Mouse (Mus musculus) myocyte (in vitro differentiated cells): ENCODE data around the gene Npy. TPM values are rescaled to one million over a fixed set of nuclear protein-coding genes. Genes with fewer than 3 reads are reported as not detected.

ENCODE experiments used
- H3K27me3 ChIP-seq: one replicate; pipeline ENCODE4 v1.6.1; 2011; ENCODE audit not compliant: control insufficient read depth, insufficient read depth, insufficient read length
- H3K36me3 ChIP-seq: one replicate; pipeline ENCODE4 v1.6.1; 2011; ENCODE audit not compliant: control insufficient read depth, insufficient read depth
- H3K4me2 ChIP-seq: one replicate; pipeline ENCODE4 v1.6.1; 2011; ENCODE audit warnings: low read depth, control low read depth
- H3K4me3 ChIP-seq: one replicate; pipeline ENCODE4 v1.5.1; 2011; ENCODE audit warnings: mild to moderate bottlenecking, control low read depth, moderate library complexity
- H3K79me2 ChIP-seq: one replicate; pipeline ENCODE4 v1.6.1; 2011; ENCODE audit not compliant: control insufficient read depth, insufficient read depth
- H3ac ChIP-seq: one replicate; pipeline ENCODE4 v1.6.1; 2011; ENCODE audit not compliant: control insufficient read depth, insufficient read length
- CEBPB ChIP-seq: IDR thresholded peaks from 2 replicates; pipeline ENCODE4 v1.6.1; 2011; ENCODE audit warnings: mild to moderate bottlenecking, moderate library complexity; ENCODE audit not compliant: poor library complexity, insufficient read depth, severe bottlenecking
- E2F4 ChIP-seq: IDR thresholded peaks from one replicate; pipeline ENCODE4 v1.6.1; 2011; ENCODE audit warnings: mild to moderate bottlenecking, control low read depth, moderate library complexity; ENCODE audit not compliant: insufficient read depth
- MAX ChIP-seq: IDR thresholded peaks from one replicate; pipeline ENCODE4 v1.6.1; 2011; ENCODE audit warnings: low read depth, mild to moderate bottlenecking, control low read depth
- MYOD1 ChIP-seq, 3 experiments: IDR thresholded peaks; one replicate each; pipeline ENCODE4 v1.6.1; 2011; ENCODE audit warnings: control low read depth in 2 of 3, low read depth in 2 of 3, mild to moderate bottlenecking in 2 of 3, moderate library complexity in 1 of 3; ENCODE audit not compliant: insufficient read length in 2 of 3, control insufficient read depth in 1 of 3
- MYOG ChIP-seq, 3 experiments: IDR thresholded peaks; one replicate each; pipeline ENCODE4 v1.6.1; 2011; ENCODE audit warnings: control low read depth in 2 of 3, low read depth in 2 of 3, mild to moderate bottlenecking in 2 of 3; ENCODE audit not compliant: insufficient read length in 2 of 3, control insufficient read depth in 1 of 3, insufficient read depth in 1 of 3
- POLR2A ChIP-seq: IDR thresholded peaks from one replicate; pipeline ENCODE4 v1.6.1; 2011; ENCODE audit warnings: low read depth, mild to moderate bottlenecking, control low read depth, moderate library complexity; ENCODE audit not compliant: insufficient read length
- POLR2AphosphoS2 ChIP-seq: IDR thresholded peaks from one replicate; pipeline ENCODE4 v1.6.1; 2011; ENCODE audit warnings: low read depth, control low read depth; ENCODE audit not compliant: insufficient read length
- REST ChIP-seq: IDR thresholded peaks from one replicate; pipeline ENCODE4 v1.6.1; 2011; ENCODE audit warnings: mild to moderate bottlenecking, control low read depth, moderate library complexity; ENCODE audit not compliant: insufficient read depth, insufficient read length
- SRF ChIP-seq: IDR thresholded peaks from one replicate; pipeline ENCODE4 v1.6.1; 2011; ENCODE audit warnings: low read depth; ENCODE audit not compliant: control insufficient read depth, insufficient read length
- TCF12 ChIP-seq: IDR thresholded peaks from one replicate; pipeline ENCODE4 v1.6.1; 2011; ENCODE audit warnings: mild to moderate bottlenecking, control low read depth; ENCODE audit not compliant: poor library complexity, insufficient read depth, severe bottlenecking
- TCF3 ChIP-seq: IDR thresholded peaks from one replicate; pipeline ENCODE4 v1.6.1; 2011; ENCODE audit warnings: low read depth, control low read depth; ENCODE audit not compliant: insufficient read length
- USF1 ChIP-seq: IDR thresholded peaks from one replicate; pipeline ENCODE4 v1.6.1; 2011; ENCODE audit warnings: low read depth, mild to moderate bottlenecking, control low read depth, moderate library complexity
- polyA plus RNA-seq: library from polyadenylated mRNA; unstranded; fragments of >200 nt; fragmentation: generic; extraction: Trizol; gene quantifications from one replicate; pipeline ENCODE4 v1.2.1, GENCODE M21; 2012; ENCODE audit warnings: missing spikeins

Npy gene
- not detected for polyA plus RNA-seq

GRCm38 (mm10) chr6:49821961-49822870, at the start of gene Npy:
TSS of gene Npy (plus strand) at chr6:49822710.
- peaks cover 12% of the 10 kb centered on the region for H3K27me3 ChIP-seq
- no peaks in the 10 kb centered on the region for H3K79me2 ChIP-seq
- H3K4me3 ChIP-seq: no peak within 1 kb of the TSS
- TF ChIP-seq MYOG (IDR thresholded peaks at IDR 0.05; ENCODE audit: control insufficient read depth in 1 of 3, insufficient read depth in 1 of 3, insufficient read length in 2 of 3, low read depth in 2 of 3) (no peak), TCF12 (no peak), SRF (no peak), MAX (no peak)
- no peaks in the 10 kb centered on the region for H3K36me3 ChIP-seq
- H3ac ChIP-seq: no peak within 1 kb of the TSS
- H3K4me2 ChIP-seq: no peak within 1 kb of the TSS

DNA sequence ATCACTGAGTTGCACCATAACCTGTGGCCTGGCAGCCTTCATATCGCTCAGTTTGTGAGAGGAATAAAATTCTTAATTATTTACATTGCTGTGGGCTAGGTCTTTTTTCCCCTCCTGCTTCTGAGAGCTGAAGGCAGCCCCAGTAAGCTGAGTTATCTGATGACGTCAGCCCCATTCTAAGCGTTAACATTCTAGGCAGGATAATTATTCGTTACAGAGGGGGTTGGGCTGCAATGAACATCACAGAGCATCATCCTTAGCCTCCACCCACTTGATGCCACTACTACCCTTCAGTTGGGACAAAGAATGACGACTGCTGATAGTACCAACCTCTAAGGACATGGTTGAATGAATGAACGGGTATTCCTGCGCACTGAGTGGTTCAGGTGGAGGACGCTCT, 47.5 kb upstream of the Npy start:
- Histone ChIP-seq H3K4me2 (no peak overlapping the region), H3K36me3 (no peaks in the 10 kb centered on the region), H3ac (no peak overlapping the region), H3K79me2 (no peaks in the 10 kb centered on the region), H3K27me3 (no peaks in the 10 kb centered on the region), H3K4me3 (no peak overlapping the region)
- TF ChIP-seq E2F4: no peak
- no peak for TF ChIP-seq POLR2AphosphoS2
- TF ChIP-seq USF1: no peak
- no peak for TF ChIP-seq MYOD1 (IDR thresholded peaks at IDR 0.05; ENCODE audit: control insufficient read depth in 1 of 3, insufficient read length in 2 of 3, low read depth in 2 of 3)
- no peak for TF ChIP-seq REST
- no peak for TF ChIP-seq CEBPB
- no peak for TF ChIP-seq MAX
- TF ChIP-seq MYOG (IDR thresholded peaks at IDR 0.05; ENCODE audit: control insufficient read depth in 1 of 3, insufficient read depth in 1 of 3, insufficient read length in 2 of 3, low read depth in 2 of 3): no peak
- TF ChIP-seq POLR2A: no peak
- no peak for TF ChIP-seq TCF12
- TF ChIP-seq SRF: no peak
- TF ChIP-seq TCF3: no peak

DNA sequence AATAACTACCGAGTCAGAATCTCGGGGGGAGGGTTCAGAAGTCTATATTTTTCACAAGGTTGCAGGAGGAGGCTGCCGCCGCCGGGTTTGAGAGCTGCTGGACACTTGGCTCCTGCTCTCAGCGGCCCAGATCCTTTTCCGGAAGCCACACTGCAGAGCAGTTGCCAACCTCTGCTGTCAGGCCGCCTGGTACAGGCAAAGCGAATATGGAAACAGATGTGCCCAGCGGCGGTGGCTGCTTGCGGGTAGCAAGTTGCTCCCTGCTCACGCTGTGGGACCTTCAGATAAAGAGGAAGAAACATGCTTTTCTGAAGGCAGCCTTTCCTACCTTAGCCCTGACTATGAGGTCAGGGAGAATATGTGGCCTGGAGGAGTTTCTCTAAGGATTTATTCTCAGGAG, 44.4 kb upstream of the Npy start:
- Histone ChIP-seq H3K27me3 (no peaks in the 10 kb centered on the region), H3K4me2 (no peak overlapping the region), H3K36me3 (no peaks in the 10 kb centered on the region), H3K79me2 (no peaks in the 10 kb centered on the region), H3ac (no peak overlapping the region), H3K4me3 (no peak overlapping the region)
- TF ChIP-seq MAX (no peak), TCF3 (no peak), REST (no peak), POLR2AphosphoS2 (no peak), TCF12 (no peak), POLR2A (no peak), MYOG (IDR thresholded peaks at IDR 0.05; ENCODE audit: control insufficient read depth in 1 of 3, insufficient read depth in 1 of 3, insufficient read length in 2 of 3, low read depth in 2 of 3) (no peak), USF1 (no peak), E2F4 (no peak), SRF (no peak), MYOD1 (IDR thresholded peaks at IDR 0.05; ENCODE audit: control insufficient read depth in 1 of 3, insufficient read length in 2 of 3, low read depth in 2 of 3) (no peak), CEBPB (no peak)

DNA sequence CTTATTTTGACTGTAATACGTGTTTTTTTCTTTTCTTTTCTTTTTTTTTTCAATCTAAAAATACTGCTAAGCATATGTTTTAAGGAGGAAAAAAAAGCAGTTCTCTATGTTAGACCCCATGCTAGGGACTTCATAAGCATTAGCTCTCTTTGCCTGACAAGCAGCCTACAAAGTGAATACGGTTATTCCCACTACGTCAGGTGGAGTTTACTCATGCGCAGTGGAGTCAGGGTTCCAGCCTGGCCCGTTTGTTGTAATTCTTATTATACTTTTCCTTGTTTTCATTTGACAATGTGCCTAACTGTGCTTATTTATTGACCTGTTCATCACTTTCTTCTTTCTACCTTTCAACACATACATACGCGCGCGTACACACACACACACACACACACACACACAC, 43.8 kb upstream of the Npy start:
- Histone ChIP-seq H3K36me3 (no peaks in the 10 kb centered on the region), H3K4me2 (no peak overlapping the region), H3K79me2 (no peaks in the 10 kb centered on the region), H3K4me3 (no peak overlapping the region), H3ac (no peak overlapping the region), H3K27me3 (no peaks in the 10 kb centered on the region)
- TF ChIP-seq TCF3 (no peak), CEBPB (no peak), MYOG (IDR thresholded peaks at IDR 0.05; ENCODE audit: control insufficient read depth in 1 of 3, insufficient read depth in 1 of 3, insufficient read length in 2 of 3, low read depth in 2 of 3) (no peak), MYOD1 (IDR thresholded peaks at IDR 0.05; ENCODE audit: control insufficient read depth in 1 of 3, insufficient read length in 2 of 3, low read depth in 2 of 3) (no peak), REST (no peak), POLR2AphosphoS2 (no peak), USF1 (no peak), TCF12 (no peak), POLR2A (no peak), SRF (no peak), E2F4 (no peak), MAX (no peak)

DNA sequence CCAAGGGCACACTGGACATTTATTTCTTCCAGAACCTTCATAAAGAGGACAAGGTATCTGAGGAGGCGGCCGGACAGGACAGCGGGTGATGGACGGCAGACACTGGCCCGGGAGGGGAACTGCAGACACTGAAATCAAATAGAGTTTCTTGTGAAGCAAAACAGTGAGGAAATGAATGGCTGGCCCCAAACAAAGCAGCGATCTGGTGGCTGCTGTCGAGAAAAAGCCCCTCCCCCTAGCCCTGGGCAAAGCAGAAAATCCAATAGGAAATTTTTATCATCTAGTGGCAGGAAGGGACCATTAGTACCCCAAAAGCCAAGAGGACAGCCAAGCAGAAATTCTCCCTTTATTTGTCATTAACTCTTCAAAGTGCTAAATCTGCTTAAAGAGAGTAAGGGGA, 42.9 kb upstream of the Npy start:
- Histone ChIP-seq H3K79me2 (no peaks in the 10 kb centered on the region), H3K4me3 (no peak overlapping the region), H3K36me3 (no peaks in the 10 kb centered on the region), H3ac (no peak overlapping the region), H3K4me2 (no peak overlapping the region), H3K27me3 (no peaks in the 10 kb centered on the region)
- no peak for TF ChIP-seq POLR2A
- no peak for TF ChIP-seq CEBPB
- TF ChIP-seq USF1: no peak
- TF ChIP-seq POLR2AphosphoS2: no peak
- TF ChIP-seq REST: no peak
- no peak for TF ChIP-seq MYOD1 (IDR thresholded peaks at IDR 0.05; ENCODE audit: control insufficient read depth in 1 of 3, insufficient read length in 2 of 3, low read depth in 2 of 3)
- TF ChIP-seq E2F4: no peak
- no peak for TF ChIP-seq SRF
